ENCODE assay signal across 30 mouse cellular contexts in genomic region chr8:112724918-112725317, GRCm38 (mm10).
"Had no signal": no experiment of that assay in that cellular context is flagged by ENCODE, and none has a peak within 500 bp of the region (broad histone marks: within the 10 kb centered on the region; RNA-seq: fewer than 3 reads in every experiment).

No protein-coding gene starts in this region.

- ATAC-seq: lung, postnatal 0 days; midbrain, embryonic 13.5 days; midbrain, embryonic 15.5 days; midbrain, embryonic 16.5 days had no signal

- H3K4me2 ChIP-seq: limb, embryonic 12.5 days; limb, embryonic 13.5 days; limb, embryonic 15.5 days; liver, embryonic 13.5 days; liver, embryonic 15.5 days; lung, embryonic 14.5 days; lung, embryonic 15.5 days; midbrain, embryonic 11.5 days; midbrain, embryonic 12.5 days; midbrain, embryonic 13.5 days; midbrain, embryonic 15.5 days; neural tube, embryonic 12.5 days had no signal

- H3K27ac ChIP-seq: left cerebral cortex, adult 2 months; limb, embryonic 10.5 days; limb, embryonic 12.5 days; limb, embryonic 13.5 days; limb, embryonic 15.5 days; liver, embryonic 13.5 days; liver, embryonic 14.5 days; liver, embryonic 15.5 days; lung, embryonic 15.5 days; macrophage; midbrain, embryonic 10.5 days; midbrain, embryonic 12.5 days; midbrain, embryonic 13.5 days; midbrain, embryonic 15.5 days; neural tube, embryonic 12.5 days had no signal

- H3K27me3 ChIP-seq: limb, embryonic 12.5 days; limb, embryonic 13.5 days; limb, embryonic 15.5 days; liver, embryonic 13.5 days; liver, embryonic 15.5 days; lung, embryonic 15.5 days; megakaryocyte, embryonic 14.5 days; midbrain, embryonic 12.5 days; midbrain, embryonic 13.5 days; midbrain, embryonic 15.5 days; neural tube, embryonic 12.5 days had no signal

- H3K36me3 ChIP-seq: limb, embryonic 10.5 days; limb, embryonic 12.5 days; limb, embryonic 13.5 days; limb, embryonic 15.5 days; liver, embryonic 13.5 days; liver, embryonic 15.5 days; lung, embryonic 15.5 days; midbrain, embryonic 10.5 days; midbrain, embryonic 12.5 days; midbrain, embryonic 13.5 days; midbrain, embryonic 15.5 days; neural tube, embryonic 12.5 days had no signal

- H3K4me3 ChIP-seq: left cerebral cortex, adult 2 months; limb, embryonic 10.5 days; limb, embryonic 12.5 days; limb, embryonic 13.5 days; limb, embryonic 15.5 days; liver, embryonic 13.5 days; liver, embryonic 15.5 days; lung, embryonic 15.5 days; megakaryocyte, embryonic 14.5 days; midbrain, embryonic 10.5 days; midbrain, embryonic 12.5 days; midbrain, embryonic 13.5 days; midbrain, embryonic 15.5 days; myocyte; neural tube, embryonic 12.5 days had no signal

- H3K9ac ChIP-seq: limb, embryonic 12.5 days; limb, embryonic 13.5 days; limb, embryonic 15.5 days; liver, embryonic 13.5 days; liver, embryonic 14.5 days; liver, embryonic 15.5 days; lung, embryonic 14.5 days; lung, embryonic 15.5 days; midbrain, embryonic 12.5 days; midbrain, embryonic 13.5 days; midbrain, embryonic 15.5 days; neural tube, embryonic 12.5 days had no signal

- H3K4me1 ChIP-seq: limb, embryonic 10.5 days; limb, embryonic 12.5 days; liver, embryonic 13.5 days; liver, embryonic 15.5 days; lung, embryonic 15.5 days; megakaryocyte, embryonic 14.5 days; midbrain, embryonic 10.5 days; midbrain, embryonic 12.5 days; midbrain, embryonic 13.5 days; midbrain, embryonic 15.5 days; neural tube, embryonic 12.5 days had no signal

- DNase-seq: left cerebral cortex, postnatal 4 days; liver; liver, embryonic 13.5 days; lung, adult 18-20 months; lung, adult 2 months; lung, embryonic 14.5 days; lung, postnatal 10 days; lung, postnatal 14 days; lung, postnatal 36 days; lung, postnatal 4 days; midbrain, embryonic 14.5 days had no signal

- H3K9me3 ChIP-seq: limb, embryonic 10.5 days; limb, embryonic 12.5 days; limb, embryonic 13.5 days; limb, embryonic 15.5 days; liver, embryonic 15.5 days; lung, embryonic 15.5 days; midbrain, embryonic 10.5 days; midbrain, embryonic 12.5 days; midbrain, embryonic 13.5 days; midbrain, embryonic 15.5 days; neural tube, embryonic 12.5 days had no signal
